In genomic region chr7:66734993-66735392, GRCm38 (mm10) we compare ENCODE assay signal across 27 mouse cellular contexts. TPM values are rescaled to one million over a fixed set of nuclear protein-coding genes. Genes with fewer than 3 reads are reported as not detected.
DNase-seq lines count a peak whose midpoint lies in the region; ATAC-seq and TF ChIP-seq lines count a peak whose summit lies in the region.
"Had no signal": no experiment of that assay in that cellular context is flagged by ENCODE, and none has a peak within 500 bp of the region (broad histone marks: within the 10 kb centered on the region; RNA-seq: fewer than 3 reads in every experiment).

No protein-coding gene starts in this region.

- WGBS in heart, embryonic 10.5 days, result 55% methylated on average over 6 of the region's 6 CpGs
- WGBS in heart, postnatal 0 days, result 39% methylated on average over 6 of the region's 6 CpGs
- whole genome bisulfite sequencing in lung, postnatal 0 days, result 68% methylated on average over 6 of the region's 6 CpGs
- 72% methylated on average over 6 of the region's 6 CpGs for WGBS in lung, adult 2 months
- WGBS in thymus, adult 2 months, result 94% methylated on average over 6 of the region's 6 CpGs

- TF ChIP-seq CTCF in heart, postnatal 0 days (IDR thresholded peaks at IDR 0.05; ENCODE audit: low read depth), result no peak
- TF ChIP-seq CTCF in lung, postnatal 0 days (IDR thresholded peaks at IDR 0.05), result no peak
- no peak for TF ChIP-seq CTCF in lung, adult 2 months (IDR thresholded peaks at IDR 0.05; ENCODE audit: insufficient read depth, low read length)
- TF ChIP-seq CTCF in thymus, adult 2 months (IDR thresholded peaks at IDR 0.05; ENCODE audit: borderline replicate concordance, control insufficient read depth, extremely low read depth, insufficient read depth, low read length, poor library complexity), result no peak

- H3K4me3 ChIP-seq in heart, embryonic 10.5 days, result no peak overlapping the region
- no peak overlapping the region for H3K4me3 ChIP-seq in heart, postnatal 0 days (ENCODE audit: low read depth, low read length)
- H3K4me3 ChIP-seq in lung, postnatal 0 days (ENCODE audit: low read depth, low read length), result no peak overlapping the region
- no peak overlapping the region for H3K4me3 ChIP-seq in lung, adult 2 months (replicated peaks; ENCODE audit: extremely low read depth, low read depth, low read length)
- no peak overlapping the region for H3K4me3 ChIP-seq in thymus, adult 2 months (ENCODE audit: control insufficient read depth, insufficient read depth, low read length)
- H3K4me3 ChIP-seq: embryonic facial prominence, embryonic 10.5 days; embryonic facial prominence, embryonic 13.5 days; erythroblast, embryonic 14.5 days; forebrain, embryonic 12.5 days; forebrain, embryonic 15.5 days; hindbrain, embryonic 12.5 days had no signal

- peak; percentile 69 for DNase-seq in heart, embryonic 10.5 days (ENCODE audit: low spot score)
- no peak for DNase-seq in heart, adult 9 months (ENCODE audit: low spot score in 2 of 2)
- DNase-seq in heart, postnatal 0 days (ENCODE audit: low spot score), result no peak
- DNase-seq in heart, adult 8-10 months (ENCODE audit: low spot score), result no peak
- peak; percentile 53 for DNase-seq in lung, postnatal 0 days (ENCODE audit: low spot score)
- DNase-seq in lung, adult 2 months, result no peak
- peak; percentile 28 for DNase-seq in lung, postnatal 36 days
- DNase-seq in thymus, adult 2 months, result no peak
- DNase-seq: B cell, adult 2 months; cerebellum, adult 11 months; cerebellum, adult 2 months; cerebellum, adult 9-11 months; cerebellum, postnatal 36 days; embryo, embryonic 11 days; gastrocnemius, postnatal 25 days had no signal

- peak; percentile 33; the same call in 1 of the 2 replicates for ATAC-seq in heart, postnatal 0 days (ENCODE audit: insufficient read depth, low read depth)
- ATAC-seq in lung, postnatal 0 days, result peak; percentile 85
- ATAC-seq: forebrain, embryonic 15.5 days; hindbrain, embryonic 16.5 days; intestine, postnatal 0 days had no signal

- H3K4me1 ChIP-seq in heart, embryonic 10.5 days, result peaks cover under 1% of the 10 kb centered on the region; the same call in 1 of the 2 replicates
- H3K4me1 ChIP-seq in heart, postnatal 0 days (ENCODE audit: control insufficient read depth, insufficient read depth), result 0 out of 2 replicates have a peak, but pooled peaks cover 5% of the 10 kb centered on the region
- H3K4me1 ChIP-seq in lung, postnatal 0 days (ENCODE audit: insufficient read depth, low read depth, low read length), result no peaks in the 10 kb centered on the region
- peaks cover under 1% of the 10 kb centered on the region for H3K4me1 ChIP-seq in lung, adult 2 months (ENCODE audit: control insufficient read depth, insufficient read depth, low read length)
- no peaks in the 10 kb centered on the region for H3K4me1 ChIP-seq in thymus, adult 2 months (replicated peaks; ENCODE audit: control insufficient read depth, insufficient read depth, low read length)
- H3K4me1 ChIP-seq: embryonic facial prominence, embryonic 10.5 days; embryonic facial prominence, embryonic 13.5 days; forebrain, embryonic 12.5 days; forebrain, embryonic 15.5 days; hindbrain, embryonic 12.5 days had no signal

- no peaks in the 10 kb centered on the region for H3K9me3 ChIP-seq in heart, embryonic 10.5 days
- H3K9me3 ChIP-seq in heart, postnatal 0 days (replicated peaks; ENCODE audit: control insufficient read depth, low read length), result no peaks in the 10 kb centered on the region
- H3K9me3 ChIP-seq in lung, postnatal 0 days (ENCODE audit: low read length), result no peaks in the 10 kb centered on the region
- H3K9me3 ChIP-seq: embryonic facial prominence, embryonic 10.5 days; embryonic facial prominence, embryonic 13.5 days; forebrain, embryonic 12.5 days; forebrain, embryonic 15.5 days; G1E; hindbrain, embryonic 12.5 days had no signal

- no peaks in the 10 kb centered on the region for H3K36me3 ChIP-seq in heart, embryonic 10.5 days
- H3K36me3 ChIP-seq in heart, postnatal 0 days (replicated peaks; ENCODE audit: control insufficient read depth, insufficient read depth, low read length), result no peaks in the 10 kb centered on the region
- no peaks in the 10 kb centered on the region for H3K36me3 ChIP-seq in lung, postnatal 0 days (ENCODE audit: insufficient read depth, low read length)
- H3K36me3 ChIP-seq in thymus, adult 2 months (ENCODE audit: control insufficient read depth, insufficient read depth, low read length), result no peaks in the 10 kb centered on the region
- H3K36me3 ChIP-seq: embryonic facial prominence, embryonic 10.5 days; embryonic facial prominence, embryonic 13.5 days; forebrain, embryonic 12.5 days; forebrain, embryonic 15.5 days; G1E; hindbrain, embryonic 12.5 days had no signal

- no peak overlapping the region for H3K9ac ChIP-seq in heart, postnatal 0 days (replicated peaks; ENCODE audit: low read depth, low read length)
- H3K9ac ChIP-seq in lung, postnatal 0 days (replicated peaks; ENCODE audit: low read depth), result no peak overlapping the region
- H3K9ac ChIP-seq: embryonic facial prominence, embryonic 13.5 days; forebrain, embryonic 12.5 days; forebrain, embryonic 15.5 days; hindbrain, embryonic 12.5 days had no signal

- H3K27me3 ChIP-seq in heart, embryonic 10.5 days (ENCODE audit: insufficient read depth, poor library complexity, severe bottlenecking), result no peaks in the 10 kb centered on the region
- H3K27me3 ChIP-seq in heart, postnatal 0 days (ENCODE audit: control insufficient read depth, insufficient read depth, low read length), result no peaks in the 10 kb centered on the region
- H3K27me3 ChIP-seq in lung, postnatal 0 days (replicated peaks; ENCODE audit: insufficient read depth, low read length), result no peaks in the 10 kb centered on the region
- no peaks in the 10 kb centered on the region for H3K27me3 ChIP-seq in thymus, adult 2 months (ENCODE audit: control insufficient read depth, insufficient read depth, low read length)
- H3K27me3 ChIP-seq: CH12.LX; embryonic facial prominence, embryonic 13.5 days; forebrain, embryonic 12.5 days; forebrain, embryonic 15.5 days; hindbrain, embryonic 12.5 days had no signal

- no peak overlapping the region for H3K4me2 ChIP-seq in heart, postnatal 0 days (ENCODE audit: low read depth, low read length)
- no peak overlapping the region for H3K4me2 ChIP-seq in lung, postnatal 0 days (replicated peaks; ENCODE audit: low read depth, low read length)
- H3K4me2 ChIP-seq: embryonic facial prominence, embryonic 13.5 days; forebrain, embryonic 12.5 days; forebrain, embryonic 15.5 days; heart, embryonic 11.5 days; hindbrain, embryonic 12.5 days had no signal

- TF ChIP-seq EP300 in heart, postnatal 0 days (IDR thresholded peaks at IDR 0.05; ENCODE audit: low read depth), result no peak
- peak; percentile 53 for TF ChIP-seq EP300 in lung, postnatal 0 days (IDR thresholded peaks at IDR 0.05)

- no peak overlapping the region for H3K27ac ChIP-seq in heart, embryonic 10.5 days
- no peak overlapping the region for H3K27ac ChIP-seq in heart, postnatal 0 days (ENCODE audit: low read depth)
- no peak overlapping the region for H3K27ac ChIP-seq in lung, postnatal 0 days (ENCODE audit: low read length)
- H3K27ac ChIP-seq in thymus, adult 2 months (ENCODE audit: control insufficient read depth, insufficient read depth, low read length), result no peak overlapping the region
- H3K27ac ChIP-seq: embryonic facial prominence, embryonic 10.5 days; embryonic facial prominence, embryonic 13.5 days; forebrain, embryonic 12.5 days; forebrain, embryonic 15.5 days; hindbrain, embryonic 12.5 days had no signal

- no peak for TF ChIP-seq POLR2A in lung, adult 2 months (IDR thresholded peaks at IDR 0.05; ENCODE audit: borderline replicate concordance, extremely low read depth, low read depth, low read length)
- no peak for TF ChIP-seq POLR2A in thymus, adult 2 months (IDR thresholded peaks at IDR 0.05; ENCODE audit: control insufficient read depth, extremely low read depth, insufficient read depth, low read length, poor library complexity)

RNA-seq across cellular contexts. Expression of gene Cers3, which starts 8.3 kb away (rescaled TPM):
- polyA plus RNA-seq in heart, embryonic 10.5 days (2016; fragmentation: Nextera tagmentation; extraction: Ambion mirVana), result 0.86 and 0.92 TPM in 2 replicates
- total RNA-seq in heart, postnatal 0 days (2014; rRNA removed; ENCODE audit: low replicate concordance), result 1.3 and 9.5 TPM in 2 replicates
- 0.19 and 0.22 TPM in 2 replicates for polyA plus RNA-seq in heart, postnatal 0 days (2015; fragmentation: Nextera tagmentation; extraction: Ambion mirVana)
- total RNA-seq in heart, adult 8-10 months (2022), result under 1 TPM in 2 of 4 experiments, not detected in 2; 0.09 to 0.22 TPM
- 5.7 and 7.1 TPM in 2 replicates for polyA plus RNA-seq in lung, postnatal 0 days (2015; fragmentation: Nextera tagmentation; extraction: Ambion mirVana)
- polyA plus RNA-seq in lung, adult 2 months (2012; rRNA removed), result 0.28 and 9.0 TPM in 2 replicates
- 0.78 and 1.2 TPM in 2 replicates for polyA plus RNA-seq in thymus, adult 2 months (2012; rRNA removed)
- total RNA-seq: gastrocnemius, postnatal 25 days; hematopoietic stem cell, adult 5-6 weeks had no signal
- polyA plus RNA-seq: erythroblast, embryonic 14.5 days had no signal

RNA-seq across cellular contexts. Expression of gene Lins1, which starts 45.3 kb away (rescaled TPM):
- 11.3 and 15.6 TPM in 2 replicates for polyA plus RNA-seq in heart, embryonic 10.5 days (2016; fragmentation: Nextera tagmentation; extraction: Ambion mirVana)
- 2.1 and 18.5 TPM in 2 replicates for total RNA-seq in heart, postnatal 0 days (2014; rRNA removed; ENCODE audit: low replicate concordance)
- 4.4 and 5.6 TPM in 2 replicates for polyA plus RNA-seq in heart, postnatal 0 days (2015; fragmentation: Nextera tagmentation; extraction: Ambion mirVana)
- total RNA-seq in heart, adult 8-10 months (2022), result 1 to 10 TPM; 3.0 to 4.1 (median 3.5) TPM
- polyA plus RNA-seq in lung, postnatal 0 days (2015; fragmentation: Nextera tagmentation; extraction: Ambion mirVana), result 7.0 and 8.7 TPM in 2 replicates
- polyA plus RNA-seq in lung, adult 2 months (2012; rRNA removed), result 5.5 and 7.3 TPM in 2 replicates
- 9.3 TPM in 2 replicates for polyA plus RNA-seq in thymus, adult 2 months (2012; rRNA removed)

RNA-seq across cellular contexts. Expression of gene Asb7, which starts 45.6 kb away (rescaled TPM):
- polyA plus RNA-seq in heart, embryonic 10.5 days (2016; fragmentation: Nextera tagmentation; extraction: Ambion mirVana), result 12.1 and 13.2 TPM in 2 replicates
- 10.8 and 11.1 TPM in 2 replicates for total RNA-seq in heart, postnatal 0 days (2014; rRNA removed; ENCODE audit: low replicate concordance)
- polyA plus RNA-seq in heart, postnatal 0 days (2015; fragmentation: Nextera tagmentation; extraction: Ambion mirVana), result 5.6 and 6.5 TPM in 2 replicates
- total RNA-seq in heart, adult 8-10 months (2022), result 1 to 10 TPM; 7.0 to 9.9 (median 7.6) TPM
- 6.1 and 6.5 TPM in 2 replicates for polyA plus RNA-seq in lung, postnatal 0 days (2015; fragmentation: Nextera tagmentation; extraction: Ambion mirVana)
- polyA plus RNA-seq in lung, adult 2 months (2012; rRNA removed), result 3.0 and 4.1 TPM in 2 replicates
- polyA plus RNA-seq in thymus, adult 2 months (2012; rRNA removed), result 7.3 and 8.2 TPM in 2 replicates

Comparison
In these comparisons a context has a peak if more than half of its experiments do, and no peak if none do; other contexts are left out.
1. DNase-seq: peak in heart, embryonic 10.5 days (single experiment), lung, postnatal 0 days (single experiment) and lung, postnatal 36 days (single experiment); none in heart, adult 9 months (0 of 2), heart, postnatal 0 days (single experiment), heart, adult 8-10 months (single experiment), lung, adult 2 months (single experiment) and thymus, adult 2 months (single experiment).